Mouse (Mus musculus) brain, embryonic 18.5 days (tissue): Measurements from ENCODE around the gene Slc30a1.

Experiments
- DNase-seq: peaks from one replicate; pipeline ENCODE4 v3.0.0-alpha.2; 2012; ENCODE audit warnings: low read depth, low spot score

Gene Slc30a1

DNA sequence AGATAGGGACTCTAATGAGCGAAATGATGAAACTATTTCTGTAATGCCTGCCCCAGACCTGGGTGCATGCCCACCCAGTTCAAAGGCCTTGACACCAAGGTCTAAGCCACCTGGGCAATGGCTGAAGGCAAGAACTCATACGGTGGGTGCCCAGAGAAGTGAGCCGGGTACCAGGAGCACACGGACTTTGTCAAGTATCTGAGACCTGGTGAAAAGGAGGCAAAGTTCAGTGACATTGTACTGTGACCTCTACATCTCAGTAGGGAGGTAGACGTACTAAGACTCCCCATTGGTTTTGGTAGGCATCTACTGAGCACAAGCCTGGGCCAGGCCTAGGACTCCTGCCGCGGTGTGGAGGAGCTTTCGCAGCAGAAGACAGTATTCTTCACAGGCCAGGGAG is 38.8 kb downstream of the Slc30a1 start:
- no peak for DNase-seq

DNA sequence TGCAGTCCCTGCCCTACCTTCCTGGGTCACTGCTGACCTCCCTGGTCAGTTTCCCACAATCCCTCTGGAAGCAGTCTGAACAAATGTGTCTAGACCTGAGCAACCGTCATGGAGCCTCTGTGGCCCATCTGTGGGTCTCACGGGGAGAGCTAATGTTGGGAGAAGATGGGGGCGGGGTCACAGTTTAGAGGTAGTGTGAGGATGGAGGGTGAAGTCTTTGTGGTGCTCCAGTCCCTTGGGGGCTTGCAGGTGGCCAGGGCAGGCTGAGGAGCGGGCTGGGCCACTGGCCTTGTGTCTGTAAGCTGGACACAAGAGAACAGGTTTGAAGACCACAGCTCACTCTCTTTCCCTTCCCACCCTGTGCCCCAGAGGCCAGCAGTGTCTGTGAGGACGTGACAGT is 39.2 kb downstream of the Slc30a1 start:
- no peak for DNase-seq

GRCm38 (mm10) chr1:191946261-191946660 is 39.7 kb downstream of the Slc30a1 start:
- DNase-seq, result no peak

DNA sequence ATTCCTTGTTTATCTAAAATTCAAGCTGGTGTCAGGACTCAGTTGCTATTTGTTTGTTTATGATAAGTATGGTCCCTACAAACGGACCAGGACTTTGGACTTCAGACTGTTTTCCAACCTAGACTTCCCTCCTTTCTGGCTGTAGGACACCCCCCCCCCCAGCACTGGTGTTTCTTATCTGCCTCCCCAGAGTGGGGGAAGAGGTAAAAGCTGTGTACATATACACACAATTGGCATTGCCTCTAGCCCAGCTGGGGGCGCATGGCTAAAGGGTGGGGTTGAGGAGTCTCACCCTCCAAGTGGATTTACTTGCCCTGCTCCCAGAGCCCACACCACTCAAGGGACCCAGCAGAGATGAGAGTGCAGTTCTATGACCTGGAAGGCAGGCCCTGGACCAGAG is 40.3 kb downstream of the Slc30a1 start:
- DNase-seq, result no peak

DNA sequence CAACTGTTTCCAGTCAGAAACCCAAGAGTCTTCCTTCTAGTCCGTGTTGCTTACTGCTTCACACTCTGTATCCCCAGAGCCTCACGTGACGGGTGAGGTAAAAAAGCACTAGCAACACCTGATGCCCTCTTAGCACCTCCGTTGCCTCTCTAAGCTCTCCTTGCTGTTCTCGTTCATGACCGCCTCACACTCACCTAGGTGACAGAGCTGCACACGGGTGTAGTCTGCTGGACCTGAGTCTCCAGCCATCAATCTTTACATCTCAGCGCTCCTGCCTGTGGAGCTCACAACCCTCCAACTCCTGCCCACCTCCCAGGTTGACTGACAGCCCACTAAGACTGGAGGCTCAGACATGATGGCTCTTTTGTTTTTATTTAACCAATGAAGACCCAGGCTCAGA is 41.2 kb downstream of the Slc30a1 start:
- DNase-seq, result no peak

- no peak for DNase-seq
These were observed 42.0 kb downstream of the Slc30a1 start for GRCm38 (mm10) chr1:191948600-191948999.

- no peak for DNase-seq
These were observed 44.0 kb downstream of the Slc30a1 start for GRCm38 (mm10) chr1:191950611-191951010.

- DNase-seq, result no peak
These were observed 46.3 kb downstream of the Slc30a1 start for GRCm38 (mm10) chr1:191952733-191953335.

GRCm38 (mm10) chr1:191955101-191955500 is 48.5 kb downstream of the Slc30a1 start:
- no peak for DNase-seq

GRCm38 (mm10) chr1:191956261-191956660 is 49.7 kb downstream of the Slc30a1 start:
- no peak for DNase-seq

DNA sequence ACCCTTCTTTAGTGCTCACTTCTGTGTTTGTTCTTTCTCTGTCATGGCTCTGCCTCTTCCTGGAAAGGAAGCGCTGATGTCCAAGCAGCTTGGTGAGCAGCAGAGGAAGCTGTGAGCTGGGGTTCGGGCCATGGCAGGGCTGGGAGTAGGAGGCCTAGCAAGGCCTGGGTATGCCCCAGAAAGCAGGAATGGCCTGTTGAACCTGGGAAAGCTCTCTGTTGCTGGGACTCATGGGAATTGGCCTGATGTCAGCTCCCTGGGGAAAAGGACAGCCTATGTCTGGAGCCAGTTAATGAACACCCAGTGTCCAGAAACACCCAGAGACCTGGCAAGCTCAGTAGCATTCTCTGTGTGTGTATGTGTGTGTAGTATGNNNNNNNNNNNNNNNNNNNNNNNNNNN is 50.3 kb downstream of the Slc30a1 start:
- no peak for DNase-seq

GRCm38 (mm10) chr1:191957321-191957720 is 50.8 kb downstream of the Slc30a1 start:
- no peak for DNase-seq

GRCm38 (mm10) chr1:191960946-191961345 is 54.4 kb downstream of the Slc30a1 start:
- DNase-seq, result no peak
